Mouse (Mus musculus) liver, embryonic 14.5 days (tissue): ENCODE results near the gene Akt1.

ENCODE experiments used
- CTCF ChIP-seq: IDR thresholded peaks from 2 replicates; pipeline ENCODE4 v1.5.1; 2016; ENCODE audit warnings: antibody characterized with exemption, low read depth, control low read depth
- EP300 ChIP-seq: IDR thresholded peaks from 2 replicates; pipeline ENCODE4 v1.6.1; 2016; ENCODE audit warnings: antibody characterized with exemption, low read depth

DNA sequence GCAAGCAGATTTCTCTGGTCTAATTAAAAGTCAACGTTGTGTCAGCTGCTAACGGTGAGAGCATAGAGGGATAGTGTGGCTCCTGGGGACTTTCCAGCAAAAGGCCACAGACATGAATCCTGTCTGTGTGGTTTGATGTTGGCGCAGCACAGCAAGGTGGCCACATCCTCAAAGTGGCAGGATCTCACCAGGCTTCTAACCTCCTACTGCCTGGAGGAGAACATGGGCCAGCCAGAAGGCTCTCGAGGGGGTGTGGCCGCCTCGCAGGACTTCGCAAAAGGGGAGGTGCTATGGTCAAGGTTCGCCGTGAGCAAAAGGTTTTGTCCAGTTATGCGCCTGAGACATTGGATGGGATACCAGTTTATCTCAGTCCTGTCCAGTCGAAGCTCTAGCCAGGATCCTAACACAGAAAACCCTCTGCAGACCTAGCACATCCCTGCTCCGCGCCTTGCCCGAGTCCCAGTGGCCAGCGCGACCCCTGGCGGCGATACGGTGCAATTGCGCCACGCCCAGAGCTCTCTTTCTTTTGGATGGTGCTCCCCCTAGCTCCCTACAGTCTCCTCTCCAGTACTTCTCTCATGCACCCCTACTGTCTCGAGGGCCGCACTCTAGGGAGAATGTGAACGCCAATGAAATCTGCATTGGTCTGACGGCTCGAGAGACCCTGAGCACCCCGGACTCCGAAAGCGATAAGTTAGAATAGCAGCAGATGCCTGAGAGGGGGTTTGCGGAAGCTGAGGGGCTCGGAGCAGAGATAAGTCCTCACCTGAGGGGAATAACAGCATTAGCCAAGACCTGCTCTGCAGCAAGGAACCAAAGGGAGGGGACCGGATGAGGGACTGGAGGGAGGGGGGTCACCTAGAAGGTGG, 32.3 kb upstream of the Akt1 start:
- TF ChIP-seq CTCF: peak; percentile 98
- TF ChIP-seq EP300: no peak
